Mouse (Mus musculus): ENCODE data around the gene Hist1h4j. TPM values are rescaled to one million over a fixed set of nuclear protein-coding genes. Genes with fewer than 3 reads are reported as not detected.
"Not testable (repeated sequence)": the region's sequence is repeated elsewhere in the genome, so short reads cannot be mapped to it uniquely, and the experiment has no call there.

The Hist1h4j gene
- total RNA-seq, 2 experiments from 2014 or later, result 4.2 to 6.9 TPM

DNA sequence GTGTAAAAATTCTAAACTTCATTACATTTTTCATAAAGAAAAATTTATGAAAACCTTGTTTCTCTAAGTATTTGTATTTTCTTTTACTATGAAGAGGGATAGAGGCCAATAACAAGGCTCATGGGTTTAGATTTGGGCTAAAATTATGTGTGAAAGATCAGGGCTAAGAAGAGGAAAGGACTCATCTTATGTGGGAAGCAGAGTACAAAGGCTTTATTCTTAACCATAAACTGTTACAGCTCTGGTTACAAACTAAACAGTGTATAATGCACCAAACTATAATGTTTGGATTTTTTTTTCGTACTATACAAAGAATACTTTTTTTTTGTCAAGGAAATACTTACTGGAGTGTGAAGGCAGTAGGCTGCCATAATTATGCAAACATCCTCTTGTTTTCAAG lies 20.8 kb downstream of the Hist1h4j start:
- intact Hi-C loops (cut with DNase I), result loop anchor here (5.0 to 10.0 kb wide), 3 partner anchors 1832 to 1999 kb away; partner anchors contain the start of genes Hist1h2ab, Hist1h2ac, Hist1h2bc and Hist1h3b

DNA sequence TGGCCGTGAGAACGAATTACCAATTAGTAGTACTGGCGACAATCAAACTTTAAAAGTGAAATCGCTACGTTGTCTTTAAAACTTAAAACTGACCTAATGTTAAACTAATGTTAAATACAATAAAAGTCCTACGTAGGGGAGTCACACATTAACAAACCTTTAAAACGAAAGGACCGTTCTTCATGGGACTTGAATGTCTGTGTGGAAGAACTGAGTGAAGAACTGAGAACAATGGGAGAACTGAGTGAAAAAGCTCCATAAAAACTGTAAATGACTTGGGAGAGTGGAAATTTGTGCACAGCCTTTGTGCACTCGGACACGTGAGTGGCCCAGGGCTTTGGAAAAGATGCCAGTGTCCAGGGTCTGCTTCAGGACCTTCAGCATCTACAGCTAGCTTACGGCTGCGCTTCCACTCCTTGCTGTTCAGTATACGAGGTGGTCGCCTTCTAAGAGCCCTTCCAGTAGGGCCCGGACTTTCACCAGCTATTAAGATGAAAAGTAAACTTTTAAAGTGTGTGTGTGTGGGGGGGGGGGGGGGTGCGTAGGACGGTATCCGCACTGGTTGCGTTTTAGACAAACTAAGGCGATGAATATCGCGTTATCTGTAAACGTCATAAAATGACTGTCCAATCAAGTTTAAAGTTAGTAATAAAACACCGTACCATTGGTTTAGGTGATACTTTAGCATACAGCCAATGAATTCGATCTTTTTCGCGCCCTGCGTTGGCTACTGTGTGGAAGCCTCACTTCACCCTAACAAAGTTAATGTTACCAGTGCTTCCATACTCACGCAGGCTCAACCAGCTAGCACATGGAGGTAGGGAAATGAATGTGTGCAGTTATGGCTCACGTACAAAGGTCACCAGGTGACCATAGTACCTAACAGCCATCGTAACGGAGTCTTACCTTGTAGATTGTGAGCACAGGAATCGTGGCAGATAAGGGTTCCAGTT lies 44.2 kb downstream of the Hist1h4j start:
- intact Hi-C loops (cut with DNase I), result no loop called here
- DNase-seq (ENCODE audit: low spot score), result peak; percentile 65

More for the DNA sequence above, 20.8 kb downstream of the Hist1h4j start:
- DNase-seq (ENCODE audit: low spot score), result no peak

DNA sequence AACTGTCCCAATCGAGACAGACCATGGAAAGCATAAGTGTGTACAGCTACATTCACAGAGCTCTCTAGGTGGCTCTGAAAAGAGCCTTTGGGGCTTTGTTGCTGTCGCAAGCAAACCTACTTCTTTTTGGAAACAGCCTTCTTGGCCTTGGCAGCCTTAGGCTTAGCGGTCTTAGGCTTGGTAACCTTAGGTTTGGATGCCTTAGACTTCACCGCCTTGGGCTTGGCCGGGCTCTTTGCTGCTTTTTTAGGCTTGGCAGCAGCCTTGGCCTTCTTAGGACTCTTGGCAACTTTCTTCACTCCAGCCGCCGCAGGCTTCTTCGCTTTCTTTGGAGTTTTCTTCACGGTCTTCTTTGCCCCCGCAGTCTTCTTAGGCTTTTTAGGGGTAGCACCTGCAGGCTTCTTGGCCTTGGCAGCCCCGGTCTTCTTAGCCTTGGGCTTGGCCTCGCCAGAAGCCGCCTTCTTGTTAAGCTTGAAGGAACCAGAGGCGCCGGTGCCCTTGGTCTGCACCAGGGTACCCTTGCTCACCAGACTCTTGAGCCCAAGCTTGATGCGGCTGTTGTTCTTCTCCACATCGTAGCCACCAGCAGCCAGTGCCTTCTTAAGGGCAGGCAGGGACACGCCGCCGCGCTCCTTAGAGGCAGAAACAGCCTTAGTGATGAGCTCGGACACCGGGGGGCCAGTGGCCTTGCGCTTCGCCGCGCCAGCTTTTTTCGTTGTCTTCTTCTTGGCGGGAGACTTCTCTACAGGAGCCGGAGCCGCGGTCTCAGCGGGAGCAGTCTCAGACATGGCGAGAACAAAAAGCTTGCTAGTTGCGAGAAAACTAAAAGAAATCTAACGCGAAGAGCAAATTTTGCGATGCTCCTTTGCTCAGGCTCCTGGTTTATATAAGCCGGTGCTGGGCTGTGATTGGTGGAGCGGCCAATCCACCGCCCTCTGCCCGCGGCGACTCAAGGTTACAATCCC lies 45.2 kb downstream of the Hist1h4j start, which contains the start of gene Hist1h1b:
Gene Hist1h1b (minus strand): TSS at position 859 of the 965 bp plus-strand sequence.
- peak; percentile 31 for DNase-seq (ENCODE audit: low spot score)
- intact Hi-C loops (cut with DNase I), result no loop called here

DNA sequence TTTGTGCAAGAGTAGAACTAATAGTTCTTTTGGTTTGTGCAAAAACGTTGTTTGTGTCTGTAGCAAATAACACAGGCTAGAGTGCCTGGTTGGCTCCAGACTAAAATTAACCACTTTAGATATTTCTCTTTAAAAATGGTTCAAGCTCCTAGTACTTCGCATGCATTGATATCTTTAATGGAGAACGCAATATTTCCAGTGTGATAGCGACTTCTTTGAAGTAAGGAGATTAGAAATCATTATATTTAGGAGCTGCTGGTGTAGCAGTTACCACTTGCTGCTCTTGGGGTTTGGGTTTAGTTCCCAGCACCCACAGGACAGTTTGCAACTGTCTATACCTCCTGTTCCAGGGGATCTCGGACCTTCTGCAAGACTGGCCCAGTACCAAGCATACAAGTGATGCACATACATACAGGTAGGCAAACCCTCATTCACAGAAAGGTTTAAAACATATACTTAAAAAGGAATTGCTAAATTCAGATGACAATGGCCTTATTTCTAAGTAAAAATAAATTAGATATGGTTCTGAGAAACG lies 46.2 kb downstream of the Hist1h4j start:
- no peak for DNase-seq (ENCODE audit: low spot score)
- intact Hi-C loops (cut with DNase I), result no loop called here

DNA sequence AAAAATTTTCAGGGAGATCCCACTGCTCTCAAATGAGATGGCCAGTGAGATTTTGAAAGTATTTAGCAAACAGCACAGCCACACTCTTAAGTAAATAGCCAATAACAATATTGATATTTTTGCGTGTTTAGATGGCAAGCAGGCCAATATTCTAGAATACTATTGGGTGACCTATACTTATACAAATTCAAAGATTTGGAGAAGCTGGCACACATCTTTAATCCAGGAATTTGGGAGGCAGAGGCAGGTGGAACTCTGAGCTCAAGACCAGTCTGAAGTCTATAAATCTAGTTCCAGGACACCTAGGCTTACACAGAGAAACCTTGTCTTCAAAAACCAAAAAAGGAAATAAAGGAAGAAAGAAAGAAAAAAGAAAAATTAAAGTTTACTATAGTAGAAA lies 46.8 kb downstream of the Hist1h4j start:
- intact Hi-C loops (cut with DNase I), result no loop called here
- no peak for DNase-seq (ENCODE audit: low spot score)

DNA sequence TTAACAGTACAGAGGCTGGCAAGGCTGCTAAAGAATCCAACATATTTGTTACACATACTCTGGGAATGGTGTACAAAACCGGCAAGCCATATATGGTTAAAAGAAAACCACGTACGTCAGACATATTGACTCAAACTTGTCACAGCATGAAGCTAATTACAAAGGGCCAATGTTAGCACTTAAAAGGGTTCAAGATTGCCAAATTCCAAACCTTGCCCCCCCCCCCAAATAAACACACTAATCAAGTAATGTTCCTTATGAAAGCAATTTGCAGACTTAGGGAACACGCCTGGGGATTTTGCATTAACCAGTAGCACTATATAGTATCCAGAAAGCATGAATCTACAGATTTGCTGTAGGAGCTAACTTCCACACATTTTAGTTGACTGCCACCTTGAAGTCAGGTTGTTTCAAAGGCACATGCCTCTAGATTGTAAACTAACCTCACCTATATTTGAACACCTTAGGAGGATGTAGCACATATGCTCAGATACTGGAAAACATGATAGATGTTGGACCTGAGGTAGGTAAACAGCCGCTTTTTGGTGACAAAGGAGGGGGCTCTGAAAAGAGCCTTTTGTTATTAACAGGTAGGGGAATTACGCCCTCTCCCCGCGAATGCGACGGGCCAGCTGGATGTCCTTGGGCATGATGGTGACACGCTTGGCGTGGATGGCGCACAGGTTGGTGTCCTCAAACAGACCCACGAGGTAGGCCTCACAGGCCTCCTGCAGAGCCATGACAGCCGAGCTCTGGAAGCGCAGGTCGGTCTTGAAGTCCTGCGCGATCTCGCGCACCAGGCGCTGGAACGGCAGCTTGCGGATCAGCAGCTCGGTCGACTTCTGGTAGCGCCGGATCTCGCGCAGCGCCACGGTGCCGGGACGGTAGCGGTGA lies 47.7 kb downstream of the Hist1h4j start:
- intact Hi-C loops (cut with DNase I); DNase-seq (ENCODE audit: low spot score): not testable (repeated sequence)

DNA sequence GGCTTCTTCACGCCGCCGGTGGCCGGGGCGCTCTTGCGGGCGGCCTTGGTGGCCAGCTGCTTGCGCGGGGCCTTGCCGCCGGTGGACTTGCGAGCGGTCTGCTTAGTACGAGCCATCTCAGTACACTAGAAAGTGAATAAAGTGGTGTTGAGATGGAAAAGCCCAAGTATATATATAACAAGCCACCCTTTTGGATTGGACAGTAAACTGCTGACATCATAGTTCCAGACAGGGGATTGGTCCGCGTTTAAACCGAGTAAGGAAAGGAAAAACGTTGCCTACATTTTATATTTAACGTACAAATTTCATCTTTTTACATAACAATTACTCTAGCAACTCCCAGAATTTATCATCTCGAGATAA lies 48.4 kb downstream of the Hist1h4j start, which contains the start of gene Hist1h3i:
Gene Hist1h3i (minus strand): TSS at position 116 of the 363 bp plus-strand sequence.
- intact Hi-C loops (cut with DNase I), result no loop called here
- peak; percentile 45 for DNase-seq (ENCODE audit: low spot score)

DNA sequence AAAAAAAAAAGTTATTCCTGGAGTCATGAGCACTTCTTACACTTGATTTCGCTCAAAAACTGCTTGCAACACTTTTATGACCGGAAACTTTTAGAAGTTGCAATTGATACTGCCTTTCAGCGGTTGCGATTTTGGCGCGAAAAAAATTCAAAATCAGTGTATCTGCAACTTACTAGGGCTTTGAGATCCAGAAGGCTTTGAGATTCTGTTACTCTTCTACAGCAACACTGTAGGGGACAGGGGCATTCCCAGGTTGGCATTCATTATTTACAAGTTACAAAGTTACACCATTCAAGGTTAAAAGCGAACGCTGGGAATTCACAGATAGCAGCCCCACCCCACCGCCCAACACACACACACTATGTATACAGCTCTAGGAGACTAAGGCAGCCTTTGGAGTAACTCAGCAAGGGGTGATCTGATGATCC lies 48.9 kb downstream of the Hist1h4j start:
- intact Hi-C loops (cut with DNase I), result no loop called here

DNA sequence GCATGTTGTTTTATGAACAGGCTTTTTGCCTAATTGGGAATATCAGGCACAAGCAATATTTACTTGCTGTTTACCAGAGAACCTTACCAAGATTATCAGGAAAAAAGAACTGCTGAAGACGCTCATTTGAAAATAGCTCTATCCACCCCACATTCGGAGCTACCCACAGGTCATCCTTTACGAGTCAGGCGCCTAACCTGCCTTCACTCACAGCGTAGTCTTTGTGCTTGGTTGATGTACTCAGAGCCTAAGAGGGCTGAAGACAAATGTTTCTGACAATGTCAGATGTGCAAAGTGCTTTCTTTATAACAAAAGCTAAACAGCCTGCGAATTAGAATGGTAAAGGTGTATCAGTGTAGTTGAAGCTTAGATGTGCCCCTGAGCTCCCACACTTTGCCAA lies 49.4 kb downstream of the Hist1h4j start:
- intact Hi-C loops (cut with DNase I), result no loop called here
- no peak for DNase-seq (ENCODE audit: low spot score)

More for the DNA sequence above, 48.9 kb downstream of the Hist1h4j start:
- no peak for DNase-seq (ENCODE audit: low spot score)

Small RNA genes lying within 50 kb of the gene (microRNA-seq; reads per million reads assigned to microRNA genes)
- gene Gm44357, result not detected
- not detected for gene Gm44367
- gene Gm44454, result not detected

Other genes with a start within 250 kb of the Hist1h4j start
- 10 to 100 TPM; 26.8 TPM for gene AK157302, start 239.8 kb upstream of the Hist1h4j start, total RNA-seq (2021)
- 100 to 1,000 TPM; 251 to 252 TPM for gene Gm11273, start 233.6 kb upstream of the Hist1h4j start, total RNA-seq (2021)
- 10 to 100 TPM; 10.5 to 11.1 TPM for gene Zkscan8, start 203.9 kb upstream of the Hist1h4j start, total RNA-seq (2021)
- gene Olfr1366, start 192.3 kb upstream of the Hist1h4j start, total RNA-seq (2021), result not detected
- not detected for gene Olfr1535, start 175.2 kb upstream of the Hist1h4j start, total RNA-seq (2021)
- not detected for gene Olfr1364, start 153.3 kb upstream of the Hist1h4j start, total RNA-seq (2021)
- gene Olfr1362, start 121.0 kb upstream of the Hist1h4j start, total RNA-seq (2021), result not detected
- not detected for gene Olfr11, start 92.5 kb upstream of the Hist1h4j start, total RNA-seq (2021)
- gene Olfr1361, start 71.7 kb upstream of the Hist1h4j start, total RNA-seq (2021), result not detected
- gene Olfr1360, start 57.7 kb upstream of the Hist1h4j start, total RNA-seq (2021), result not detected
- not detected for gene Olfr1359, start 37.0 kb upstream of the Hist1h4j start, total RNA-seq (2021)
- gene Hist1h2bl, start 18.9 kb upstream of the Hist1h4j start, total RNA-seq (2021), result 10 to 100 TPM; 19.7 to 24.0 TPM
- 10 to 100 TPM in 1 of 2 experiments, not detected in 1; 17.9 TPM for gene Hist1h2ai, start 18.6 kb upstream of the Hist1h4j start, total RNA-seq (2021)
- gene Hist1h3h, start 17.4 kb upstream of the Hist1h4j start, total RNA-seq (2021), result 10 to 100 TPM; 16.8 to 25.9 TPM
- 1 to 10 TPM; 5.5 to 6.1 TPM for gene Hist1h2bm, start 13.0 kb upstream of the Hist1h4j start, total RNA-seq (2021)
- 10 to 100 TPM; 46.4 to 87.7 TPM for gene Hist1h4k, start 15.4 kb downstream of the Hist1h4j start, total RNA-seq (2021)
- 10 to 100 TPM in 1 of 2 experiments, 1 to 10 TPM in 1; 5.7 to 11.4 TPM for gene Hist1h2ak, start 18.8 kb downstream of the Hist1h4j start, total RNA-seq (2021)
- gene Hist1h2bn, start 19.1 kb downstream of the Hist1h4j start, total RNA-seq (2021), result 10 to 100 TPM; 10.2 to 16.5 TPM
- gene Hist1h1b, start 45.6 kb downstream of the Hist1h4j start, total RNA-seq (2021), result 1 to 10 TPM; 8.0 to 9.9 TPM
- 10 to 100 TPM; 21.5 to 29.2 TPM for gene Hist1h3i, start 48.3 kb downstream of the Hist1h4j start, total RNA-seq (2021)
- under 1 TPM; 0.84 to 0.94 TPM for gene Hist1h2an, start 52.2 kb downstream of the Hist1h4j start, total RNA-seq (2021)
- 1 to 10 TPM; 6.4 to 6.8 TPM for gene Hist1h2bp, start 52.4 kb downstream of the Hist1h4j start, total RNA-seq (2021)
- 10 to 100 TPM; 35.4 to 36.4 TPM for gene Hist1h2bq, start 75.1 kb downstream of the Hist1h4j start, total RNA-seq (2021)
- not detected for gene Hist1h2ao, start 75.4 kb downstream of the Hist1h4j start, total RNA-seq (2021)
- 10 to 100 TPM; 55.1 to 84.9 TPM for gene Hist1h4m, start 76.7 kb downstream of the Hist1h4j start, total RNA-seq (2021)
- 10 to 100 TPM; 13.5 to 14.9 TPM for gene Hist1h4n, start 97.1 kb downstream of the Hist1h4j start, total RNA-seq (2021)
- gene Hist1h2ap, start 98.4 kb downstream of the Hist1h4j start, total RNA-seq (2021), result 10 to 100 TPM; 21.9 to 30.1 TPM
- 10 to 100 TPM; 35.6 to 36.4 TPM for gene Hist1h2br, start 98.7 kb downstream of the Hist1h4j start, total RNA-seq (2021)
- under 1 TPM; 0.56 to 0.68 TPM for gene Zfp184, start 210.0 kb downstream of the Hist1h4j start, total RNA-seq (2021)
- gene Pom121l2, start 246.1 kb downstream of the Hist1h4j start, total RNA-seq (2021), result not detected